In genomic region chr11:70954711-70955110, GRCm38 (mm10) we compare ENCODE assay signal across 24 mouse cellular contexts. TPM values are rescaled to one million over a fixed set of nuclear protein-coding genes. Genes with fewer than 3 reads are reported as not detected.
DNase-seq lines count a peak whose midpoint lies in the region; ATAC-seq and TF ChIP-seq lines count a peak whose summit lies in the region.
"Had no signal": no experiment of that assay in that cellular context is flagged by ENCODE, and none has a peak within 500 bp of the region (broad histone marks: within the 10 kb centered on the region; RNA-seq: fewer than 3 reads in every experiment).

No protein-coding gene starts in this region.

- H3K9ac ChIP-seq in ES-Bruce4 (ENCODE audit: low read depth, poor library complexity, severe bottlenecking): no peak overlapping the region

- DNase-seq in R1 (ENCODE audit: low read depth, low spot score): peak; percentile 60
- DNase-seq in ZHBTc4 (ENCODE audit: low read depth, low spot score): peak; percentile 64
- no peak for DNase-seq in hindbrain, embryonic 10.5 days (ENCODE audit: low spot score)
- DNase-seq in spleen, postnatal 4 days (ENCODE audit: low spot score in 2 of 2): no peak
- DNase-seq: adrenal gland, adult 2 months; adrenal gland, adult 8-10 months; adrenal gland, postnatal 10 days; adrenal gland, postnatal 14 days; adrenal gland, postnatal 25 days; adrenal gland, postnatal 36 days; B cell, adult 2 months; cerebellum, adult 11 months; cerebellum, adult 11-12 months; cerebellum, adult 18-20 months; cerebellum, adult 2 months; cerebellum, adult 8-10 months; cerebellum, adult 9-10 months had no signal

- H3K27ac ChIP-seq in ES-Bruce4 (ENCODE audit: insufficient read depth, low read length): peak overlapping the region; percentile 75
- H3K27ac ChIP-seq in hindbrain, embryonic 10.5 days: no peak overlapping the region

- no peak for ATAC-seq in granulocyte monocyte progenitor cell, adult 5-6 weeks (replicated peaks; ENCODE audit: poor library complexity, severe bottlenecking)
- ATAC-seq: activated CD4-positive, CD25-positive, alpha-beta regulatory T cell, adult 4 months; CD4-positive, CD25-positive, alpha-beta regulatory T cell, adult 4 months; Patski had no signal

- TF ChIP-seq CTCF in ES-Bruce4 (IDR thresholded peaks at IDR 0.05; ENCODE audit: low read depth, low read length): no peak

- H3K36me3 ChIP-seq in ES-Bruce4 (ENCODE audit: control insufficient read depth, insufficient read depth, low read length, poor library complexity, severe bottlenecking): peaks cover 96% of the 10 kb centered on the region
- peaks cover 100% of the 10 kb centered on the region for H3K36me3 ChIP-seq in hindbrain, embryonic 10.5 days

- no peak overlapping the region for H3K4me3 ChIP-seq in ES-Bruce4 (ENCODE audit: low read depth, low read length)
- no peak overlapping the region for H3K4me3 ChIP-seq in hindbrain, embryonic 10.5 days

- TF ChIP-seq POLR2A in ES-Bruce4 (IDR thresholded peaks at IDR 0.05; ENCODE audit: insufficient read depth, low read length): no peak

- no peaks in the 10 kb centered on the region for H3K27me3 ChIP-seq in ES-Bruce4 (ENCODE audit: control insufficient read depth, insufficient read depth, low read length, poor library complexity, severe bottlenecking)
- no peaks in the 10 kb centered on the region for H3K27me3 ChIP-seq in hindbrain, embryonic 10.5 days (ENCODE audit: insufficient read depth, poor library complexity, severe bottlenecking)
- H3K27me3 ChIP-seq: CH12.LX, Patski had no signal

- no peaks in the 10 kb centered on the region for H3K4me1 ChIP-seq in ES-Bruce4 (ENCODE audit: control insufficient read depth, insufficient read depth, low read length)
- H3K4me1 ChIP-seq in hindbrain, embryonic 10.5 days (replicated peaks): no peaks in the 10 kb centered on the region

- 89% methylated on average over 4 of the region's 4 CpGs for WGBS in hindbrain, embryonic 10.5 days

- no peaks in the 10 kb centered on the region for H3K9me3 ChIP-seq in ES-Bruce4 (replicated peaks; ENCODE audit: control insufficient read depth, insufficient read depth, low read length, poor library complexity, severe bottlenecking)
- no peaks in the 10 kb centered on the region for H3K9me3 ChIP-seq in hindbrain, embryonic 10.5 days
- H3K9me3 ChIP-seq: G1E had no signal

- TF ChIP-seq EP300 in ES-Bruce4 (IDR thresholded peaks at IDR 0.05; ENCODE audit: insufficient read depth, low read depth, low read length): no peak

RNA-seq across cellular contexts. Expression of gene Nup88, which starts 15.1 kb away (rescaled TPM):
- polyA plus RNA-seq in ES-Bruce4 (2011; ENCODE audit: insufficient read depth, insufficient read length, low read depth, missing spikeins): 219 and 227 TPM in 2 replicates
- 132 and 148 TPM in 2 replicates for polyA plus RNA-seq in hindbrain, embryonic 10.5 days (2016; fragmentation: Nextera tagmentation; extraction: Ambion mirVana)
- 102 and 108 TPM in 2 replicates for total RNA-seq in granulocyte monocyte progenitor cell, adult 5-6 weeks (2014; fragmentation: Nextera tagmentation)
- 155 and 164 TPM in 2 replicates for total RNA-seq in granulocyte monocyte progenitor cell, adult 5-6 weeks (2017)

RNA-seq across cellular contexts. Expression of gene Rpain, which starts 15.3 kb away (rescaled TPM):
- polyA plus RNA-seq in ES-Bruce4 (2011; ENCODE audit: insufficient read depth, insufficient read length, low read depth, missing spikeins): 49.5 TPM in 2 replicates
- 90.0 and 92.8 TPM in 2 replicates for polyA plus RNA-seq in hindbrain, embryonic 10.5 days (2016; fragmentation: Nextera tagmentation; extraction: Ambion mirVana)
- total RNA-seq in granulocyte monocyte progenitor cell, adult 5-6 weeks (2014; fragmentation: Nextera tagmentation): 42.4 and 73.8 TPM in 2 replicates
- total RNA-seq in granulocyte monocyte progenitor cell, adult 5-6 weeks (2017): 25.2 and 55.4 TPM in 2 replicates

RNA-seq across cellular contexts. Expression of gene C1qbp, which starts 28.1 kb away (rescaled TPM):
- 398 and 407 TPM in 2 replicates for polyA plus RNA-seq in ES-Bruce4 (2011; ENCODE audit: insufficient read depth, insufficient read length, low read depth, missing spikeins)
- polyA plus RNA-seq in hindbrain, embryonic 10.5 days (2016; fragmentation: Nextera tagmentation; extraction: Ambion mirVana): 273 and 311 TPM in 2 replicates
- total RNA-seq in granulocyte monocyte progenitor cell, adult 5-6 weeks (2014; fragmentation: Nextera tagmentation): 425 and 440 TPM in 2 replicates
- 107 and 155 TPM in 2 replicates for total RNA-seq in granulocyte monocyte progenitor cell, adult 5-6 weeks (2017)

RNA-seq across cellular contexts. Expression of gene Dhx33, which starts 49.5 kb away (rescaled TPM):
- 32.3 and 32.8 TPM in 2 replicates for polyA plus RNA-seq in ES-Bruce4 (2011; ENCODE audit: insufficient read depth, insufficient read length, low read depth, missing spikeins)
- polyA plus RNA-seq in hindbrain, embryonic 10.5 days (2016; fragmentation: Nextera tagmentation; extraction: Ambion mirVana): 18.8 and 21.7 TPM in 2 replicates
- 32.3 and 34.3 TPM in 2 replicates for total RNA-seq in granulocyte monocyte progenitor cell, adult 5-6 weeks (2014; fragmentation: Nextera tagmentation)
- 36.6 and 42.6 TPM in 2 replicates for total RNA-seq in granulocyte monocyte progenitor cell, adult 5-6 weeks (2017)

Comparison
In these comparisons a context has a peak if more than half of its experiments do, and no peak if none do; other contexts are left out.
1. DNase-seq: peak in R1 (single experiment) and ZHBTc4 (single experiment); none in hindbrain, embryonic 10.5 days (single experiment) and spleen, postnatal 4 days (0 of 2).